Mouse (Mus musculus) thymus, adult 2 months (tissue): ENCODE data around the gene Ctsc. TPM values are rescaled to one million over a fixed set of nuclear protein-coding genes. Genes with fewer than 3 reads are reported as not detected.
"Not testable (repeated sequence)": the region's sequence is repeated elsewhere in the genome, so short reads cannot be mapped to it uniquely, and the experiment has no call there.

Experiments used
- DNase-seq: peaks from one replicate; pipeline ENCODE4 v3.0.0; 2021
- H3K27ac ChIP-seq: fragments of 200-500 bp; 2 replicates; pipeline ENCODE4 v1.5.1; 2012; ENCODE audit warnings: low read length, control low read depth; ENCODE audit not compliant: control insufficient read depth, insufficient read depth
- H3K27me3 ChIP-seq: fragments of 200-500 bp; 2 replicates; pipeline ENCODE4 v1.6.1; 2012; ENCODE audit warnings: mild to moderate bottlenecking, low read length, moderate library complexity, mixed read lengths; ENCODE audit not compliant: control insufficient read depth, insufficient read depth
- H3K36me3 ChIP-seq: fragments of 200-500 bp; 2 replicates; pipeline ENCODE4 v1.6.1; 2012; ENCODE audit warnings: mild to moderate bottlenecking, low read length, moderate library complexity; ENCODE audit not compliant: control insufficient read depth, insufficient read depth
- H3K4me1 ChIP-seq: fragments of 200-500 bp; replicated peaks from 2 replicates; pipeline ENCODE4 v1.6.1; 2012; ENCODE audit warnings: low read length; ENCODE audit not compliant: control insufficient read depth, insufficient read depth
- H3K4me3 ChIP-seq: fragments of 200-500 bp; 2 replicates; pipeline ENCODE4 v1.5.1; 2012; ENCODE audit warnings: mild to moderate bottlenecking, low read length, control low read depth, moderate library complexity; ENCODE audit not compliant: control insufficient read depth, insufficient read depth
- CTCF ChIP-seq: fragments of 200-500 bp; IDR thresholded peaks from 2 replicates; pipeline ENCODE4 v1.5.1; 2012; ENCODE audit warnings: mild to moderate bottlenecking, control low read depth, low read length, moderate library complexity, borderline replicate concordance; ENCODE audit not compliant: control insufficient read depth, poor library complexity, insufficient read depth; ENCODE audit errors: extremely low read depth
- POLR2A ChIP-seq: fragments of 200-500 bp; IDR thresholded peaks from 2 replicates; pipeline ENCODE4 v1.6.1; 2012; ENCODE audit warnings: mild to moderate bottlenecking, low read length, control low read depth, moderate library complexity; ENCODE audit not compliant: control insufficient read depth, poor library complexity, insufficient read depth; ENCODE audit errors: extremely low read depth
- WGBS: fragments of 180-500 bp; shearing (Covaris S2); methylation state at CpG from one replicate; pipeline ENCODE4 v1.1.7; 2018; 5-methylcytosine and 5-hydroxymethylcytosine counted together
- polyA plus RNA-seq: library from polyadenylated mRNA; depleted of rRNA; stranded (reverse); fragments of >200 nt; gene quantifications from 2 replicates; pipeline ENCODE4 v1.2.3, GENCODE M21; 2012; rRNA removed

Ctsc gene
- 72.6 and 80.4 TPM in 2 replicates for polyA plus RNA-seq

DNA sequence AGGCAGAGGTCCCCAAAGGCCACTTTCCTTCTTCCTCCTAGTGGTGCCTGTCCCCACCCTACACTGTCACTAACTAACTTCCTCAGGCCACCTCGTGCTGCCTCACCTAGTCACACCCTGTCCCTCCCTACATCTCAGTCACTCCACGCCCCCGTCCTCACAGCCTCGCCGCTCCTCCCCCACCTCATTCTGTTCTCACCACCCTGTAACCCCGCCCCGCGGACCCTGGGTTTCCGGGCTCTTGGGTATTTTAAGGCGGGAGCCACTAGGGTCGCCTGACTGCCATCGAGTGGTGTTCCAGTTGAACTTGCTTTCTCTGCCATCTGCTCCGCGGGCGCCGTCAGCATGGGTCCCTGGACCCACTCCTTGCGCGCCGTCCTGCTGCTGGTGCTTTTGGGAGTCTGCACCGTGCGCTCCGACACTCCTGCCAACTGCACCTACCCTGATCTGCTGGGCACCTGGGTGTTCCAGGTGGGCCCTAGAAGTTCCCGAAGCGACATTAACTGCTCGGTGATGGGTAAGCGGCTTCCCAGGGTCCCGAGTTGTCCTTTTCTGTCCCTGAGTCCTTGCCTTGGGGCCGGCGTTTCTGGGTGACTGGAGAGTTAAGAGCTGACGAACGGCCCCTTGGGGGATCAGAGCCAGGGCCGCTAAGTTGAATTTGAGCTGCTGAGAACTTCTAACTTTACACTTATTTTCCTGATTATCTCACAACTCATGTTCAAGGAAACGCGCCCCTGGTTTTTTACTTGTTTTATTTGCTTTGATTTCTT is at the start of gene Ctsc:
Gene Ctsc (plus strand): TSS at position 228 of the 770 bp plus-strand sequence.
- DNase-seq = peak; percentile 96
- peak within 1 kb of the TSS; percentile 74 for H3K4me3 ChIP-seq
- H3K27me3 ChIP-seq = no peaks in the 10 kb centered on the region
- WGBS = under 1% methylated on average over 34 of the region's 34 CpGs
- peaks cover 3% of the 10 kb centered on the region for H3K4me1 ChIP-seq
- H3K36me3 ChIP-seq = peaks cover 10% of the 10 kb centered on the region; the same call in 1 of the 2 replicates
- TF ChIP-seq POLR2A = peak; percentile 88
- peak; percentile 58; the same call in 1 of the 2 replicates for TF ChIP-seq CTCF
- H3K27ac ChIP-seq = peak within 1 kb of the TSS; percentile 62

DNA sequence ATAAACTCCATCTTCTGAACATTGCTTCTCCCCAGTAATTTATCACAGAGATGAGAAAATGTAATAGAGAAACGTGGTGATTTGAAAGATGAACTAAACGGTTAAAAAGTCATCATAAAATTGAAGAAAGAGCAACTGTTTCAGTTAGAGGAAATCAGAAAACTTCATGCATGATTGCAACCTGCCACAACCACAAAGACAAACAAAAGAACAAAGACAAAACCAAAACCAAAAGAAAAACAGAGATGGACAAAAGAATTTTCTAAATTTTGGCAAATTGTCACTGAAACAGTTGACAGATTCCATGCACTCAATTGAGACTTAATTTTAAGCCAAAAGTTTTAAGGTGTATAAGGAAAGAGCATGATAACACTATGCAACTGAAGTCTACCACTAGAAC is 48.8 kb upstream of the Ctsc start:
- 63% methylated on average over 2 of the region's 2 CpGs for WGBS
- no peak overlapping the region for H3K27ac ChIP-seq

GRCm38 (mm10) chr7:88230121-88230520 is 47.8 kb upstream of the Ctsc start:
- TF ChIP-seq CTCF (no peak), POLR2A (no peak)
- Histone ChIP-seq H3K27ac (no peak overlapping the region), H3K27me3 (no peaks in the 10 kb centered on the region), H3K4me3 (no peak overlapping the region), H3K4me1 (no peaks in the 10 kb centered on the region), H3K36me3 (no peaks in the 10 kb centered on the region)
- 96% methylated on average over 4 of the region's 4 CpGs for WGBS
- DNase-seq = no peak

More for the DNA sequence above, 48.8 kb upstream of the Ctsc start:
- Histone ChIP-seq H3K36me3 (no peaks in the 10 kb centered on the region), H3K27me3 (no peaks in the 10 kb centered on the region), H3K4me3 (no peak overlapping the region), H3K4me1 (no peaks in the 10 kb centered on the region)
- DNase-seq = no peak
- TF ChIP-seq POLR2A = no peak
- no peak for TF ChIP-seq CTCF

- H3K27ac ChIP-seq = no peak overlapping the region
- H3K36me3 ChIP-seq = no peaks in the 10 kb centered on the region
- H3K27me3 ChIP-seq = no peaks in the 10 kb centered on the region
- no peak overlapping the region for H3K4me3 ChIP-seq
- no peak for TF ChIP-seq POLR2A
- no peak for DNase-seq
- 93% methylated on average over 7 of the region's 7 CpGs for WGBS
- no peaks in the 10 kb centered on the region for H3K4me1 ChIP-seq
Observed at GRCm38 (mm10) chr7:88230756-88231522, 46.9 kb upstream of the Ctsc start.

DNA sequence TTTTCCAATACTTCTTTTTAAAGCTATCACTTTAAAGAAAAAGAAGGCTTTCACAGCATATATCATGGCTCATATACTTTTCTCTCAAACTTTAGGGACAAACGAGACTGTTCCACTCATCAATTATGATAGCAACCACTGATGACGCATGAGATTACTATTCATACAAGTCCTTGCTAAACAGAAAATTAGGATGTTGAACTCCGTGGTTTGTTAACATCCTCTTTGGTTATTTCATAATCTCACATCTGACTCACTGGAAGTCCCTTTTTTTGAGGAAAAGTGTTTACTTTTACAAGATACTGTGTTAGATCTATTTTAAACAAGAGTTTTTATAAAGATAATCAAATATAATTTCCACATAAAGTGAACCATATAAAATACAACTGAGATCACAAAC is 34.8 kb upstream of the Ctsc start:
- Histone ChIP-seq H3K4me1 (no peaks in the 10 kb centered on the region), H3K27me3 (no peaks in the 10 kb centered on the region), H3K4me3 (no peak overlapping the region), H3K36me3 (no peaks in the 10 kb centered on the region), H3K27ac (no peak overlapping the region)
- WGBS = 45% methylated on average over 3 of the region's 3 CpGs
- no peak for TF ChIP-seq POLR2A
- TF ChIP-seq CTCF = no peak
- no peak for DNase-seq

GRCm38 (mm10) chr7:88244462-88244861 is 33.4 kb upstream of the Ctsc start:
- Histone ChIP-seq H3K27ac (no peak overlapping the region), H3K4me3 (no peak overlapping the region), H3K4me1 (no peaks in the 10 kb centered on the region), H3K36me3 (no peaks in the 10 kb centered on the region), H3K27me3 (no peaks in the 10 kb centered on the region)
- no peak for TF ChIP-seq CTCF
- no peak for TF ChIP-seq POLR2A
- no peak for DNase-seq

DNA sequence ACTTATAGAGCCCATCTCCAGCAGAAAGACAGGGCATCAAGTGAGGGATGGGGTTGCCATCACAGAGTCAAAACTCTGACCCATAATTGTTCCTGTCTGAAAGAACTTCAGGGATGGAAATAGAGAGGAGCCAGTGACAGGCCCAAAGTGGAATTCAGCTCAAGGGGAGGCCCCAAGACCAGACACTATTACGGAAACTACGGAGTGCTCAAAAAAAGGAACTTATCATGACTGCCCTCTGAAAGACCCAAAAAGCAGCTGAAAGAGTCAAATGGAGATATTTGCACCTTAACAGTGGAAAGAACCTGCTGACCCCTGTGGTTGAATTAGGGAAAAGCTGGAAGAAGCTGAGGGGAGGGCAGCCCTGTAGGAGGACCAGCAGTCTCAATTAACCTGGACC is 27.5 kb upstream of the Ctsc start:
- not testable (repeated sequence) for H3K4me1 ChIP-seq, H3K36me3 ChIP-seq, DNase-seq, H3K27ac ChIP-seq, H3K4me3 ChIP-seq, H3K27me3 ChIP-seq
- 75% methylated on average over 2 of the region's 2 CpGs for WGBS
